Mouse (Mus musculus) liver, embryonic 12.5 days (tissue): Measurements from ENCODE around the gene Gm48551. TPM values are rescaled to one million over a fixed set of nuclear protein-coding genes. Genes with fewer than 3 reads are reported as not detected.

Experiments
- ATAC-seq: fragments of 200-750 bp; cut with Nextera tagmentation; 2 replicates; pipeline ENCODE4 v1.8.0; 2017; ENCODE audit warnings: moderate number of reproducible peaks, mild to moderate bottlenecking, moderate library complexity
- H3K27ac ChIP-seq: fragments of 300-500 bp; sonication (generic); 2 replicates; pipeline ENCODE4 v1.5.1; 2016; ENCODE audit warnings: mild to moderate bottlenecking
- H3K27me3 ChIP-seq: fragments of 300-500 bp; sonication (generic); replicated peaks from 2 replicates; pipeline ENCODE4 v1.6.1; 2016; ENCODE audit warnings: mild to moderate bottlenecking, moderate library complexity
- H3K36me3 ChIP-seq: fragments of 300-500 bp; sonication (generic); 2 replicates; pipeline ENCODE4 v1.6.1; 2016; ENCODE audit warnings: mild to moderate bottlenecking, moderate library complexity
- H3K4me1 ChIP-seq: fragments of 300-500 bp; sonication (generic); 2 replicates; pipeline ENCODE4 v1.6.1; 2016
- H3K4me2 ChIP-seq: fragments of 300-500 bp; sonication (generic); 2 replicates; pipeline ENCODE4 v1.6.1; 2016; ENCODE audit warnings: mild to moderate bottlenecking, moderate library complexity
- H3K4me3 ChIP-seq: fragments of 300-500 bp; sonication (generic); 2 replicates; pipeline ENCODE4 v1.5.1; 2016; ENCODE audit warnings: mild to moderate bottlenecking, moderate library complexity
- H3K9ac ChIP-seq: fragments of 300-500 bp; sonication (generic); 2 replicates; pipeline ENCODE4 v1.6.1; 2016; ENCODE audit warnings: mild to moderate bottlenecking, moderate library complexity
- H3K9me3 ChIP-seq: fragments of 300-500 bp; sonication (generic); replicated peaks from 2 replicates; pipeline ENCODE4 v1.6.1; 2016; ENCODE audit warnings: mild to moderate bottlenecking, moderate library complexity
- WGBS: fragments of 180-500 bp; shearing (Covaris S2); methylation state at CpG from one replicate; pipeline ENCODE4 v1.1.7; 2016; ENCODE audit not compliant: insufficient replicate concordance; 5-methylcytosine and 5-hydroxymethylcytosine counted together
- polyA plus RNA-seq: library from polyadenylated mRNA; unstranded; fragments of >200 nt; fragmentation: Nextera tagmentation; extraction: Ambion mirVana; gene quantifications from 2 replicates; pipeline ENCODE4 v1.2.1, GENCODE M21; 2016

The Gm48551 gene
- polyA plus RNA-seq, 1 experiment from 2014 or later: 0.68 TPM

- peak; percentile 50 for ATAC-seq
- 5% methylated on average over 12 of the region's 12 CpGs for WGBS
- H3K4me1 ChIP-seq: peaks cover 70% of the 10 kb centered on the region
- H3K27me3 ChIP-seq: peaks cover 23% of the 10 kb centered on the region
- H3K4me3 ChIP-seq: peak overlapping the region; percentile 83
- no peaks in the 10 kb centered on the region for H3K9me3 ChIP-seq
- peak overlapping the region; percentile 95 for H3K4me2 ChIP-seq
- H3K36me3 ChIP-seq: peaks cover 19% of the 10 kb centered on the region
- peak overlapping the region; percentile 90 for H3K27ac ChIP-seq
- peak overlapping the region; percentile 91 for H3K9ac ChIP-seq
Measured at GRCm38 (mm10) chr10:81349146-81349545, 35.1 kb upstream of the Gm48551 start.

GRCm38 (mm10) chr10:81349961-81350350 is 34.3 kb upstream of the Gm48551 start:
- H3K9ac ChIP-seq: peak overlapping the region; percentile 91
- peak overlapping the region; percentile 83 for H3K4me3 ChIP-seq
- peak overlapping the region; percentile 90 for H3K27ac ChIP-seq
- H3K4me2 ChIP-seq: peak overlapping the region; percentile 95
- no peaks in the 10 kb centered on the region for H3K9me3 ChIP-seq
- peaks cover 78% of the 10 kb centered on the region for H3K4me1 ChIP-seq
- under 1% methylated on average over 29 of the region's 29 CpGs for WGBS
- H3K36me3 ChIP-seq: peaks cover 19% of the 10 kb centered on the region
- peaks cover 15% of the 10 kb centered on the region for H3K27me3 ChIP-seq
- no peak; the same call in 1 of the 2 replicates for ATAC-seq

GRCm38 (mm10) chr10:81350351-81351063 is 33.8 kb upstream of the Gm48551 start, which contains the start of gene Hmg20b:
Hmg20b (minus strand) TSS chr10:81350480.
- H3K4me1 ChIP-seq: peaks cover 81% of the 10 kb centered on the region
- peak within 1 kb of the TSS; percentile 83 for H3K4me3 ChIP-seq
- under 1% methylated on average over 54 of the region's 54 CpGs for WGBS
- peaks cover 19% of the 10 kb centered on the region for H3K36me3 ChIP-seq
- no peaks in the 10 kb centered on the region for H3K9me3 ChIP-seq
- H3K4me2 ChIP-seq: peak within 1 kb of the TSS; percentile 95
- ATAC-seq: peak; percentile 91
- H3K27ac ChIP-seq: peak within 1 kb of the TSS; percentile 91
- H3K9ac ChIP-seq: peak within 1 kb of the TSS; percentile 91
- H3K27me3 ChIP-seq: peaks cover 10% of the 10 kb centered on the region

- Histone ChIP-seq H3K36me3 (peaks cover 19% of the 10 kb centered on the region), H3K9me3 (no peaks in the 10 kb centered on the region), H3K4me2 (peak overlapping the region; percentile 76), H3K27me3 (no peaks in the 10 kb centered on the region), H3K4me3 (peak overlapping the region; percentile 83), H3K9ac (peak overlapping the region; percentile 71), H3K4me1 (peaks cover 82% of the 10 kb centered on the region), H3K27ac (peak overlapping the region; percentile 91)
- peak; percentile 26 for ATAC-seq
- WGBS: 3% methylated on average over 9 of the region's 9 CpGs
Measured at GRCm38 (mm10) chr10:81351678-81352291, 32.5 kb upstream of the Gm48551 start.

GRCm38 (mm10) chr10:81354738-81355477 is 29.4 kb upstream of the Gm48551 start:
- Histone ChIP-seq H3K4me1 (peaks cover 74% of the 10 kb centered on the region), H3K27ac (0 out of 2 replicates have a peak overlapping the region, but pooled peaks have one; percentile 32)
- 63% methylated on average over 9 of the region's 9 CpGs for WGBS

GRCm38 (mm10) chr10:81355533-81355932 is 28.7 kb upstream of the Gm48551 start:
- Histone ChIP-seq H3K36me3 (peaks cover 15% of the 10 kb centered on the region), H3K4me3 (no peak overlapping the region), H3K27ac (peak overlapping the region; percentile 94; the same call in 1 of the 2 replicates), H3K27me3 (no peaks in the 10 kb centered on the region), H3K9ac (no peak overlapping the region), H3K4me2 (no peak overlapping the region), H3K4me1 (peaks cover 80% of the 10 kb centered on the region), H3K9me3 (no peaks in the 10 kb centered on the region)
- WGBS: 57% methylated on average over 4 of the region's 4 CpGs
- ATAC-seq: no peak

More at GRCm38 (mm10) chr10:81354738-81355477, 29.4 kb upstream of the Gm48551 start:
- Histone ChIP-seq H3K4me3 (no peak overlapping the region), H3K27me3 (no peaks in the 10 kb centered on the region), H3K9me3 (no peaks in the 10 kb centered on the region), H3K9ac (no peak overlapping the region), H3K36me3 (peaks cover 8% of the 10 kb centered on the region), H3K4me2 (no peak overlapping the region)
- ATAC-seq: no peak

- Histone ChIP-seq H3K4me1 (peaks cover 83% of the 10 kb centered on the region), H3K4me3 (peak overlapping the region; percentile 90), H3K36me3 (peaks cover 24% of the 10 kb centered on the region), H3K9me3 (no peaks in the 10 kb centered on the region), H3K27ac (peak overlapping the region; percentile 94), H3K27me3 (no peaks in the 10 kb centered on the region), H3K9ac (peak overlapping the region; percentile 61), H3K4me2 (peak overlapping the region; percentile 96)
- no peak for ATAC-seq
- WGBS: 33% methylated on average over 12 of the region's 12 CpGs
Measured at GRCm38 (mm10) chr10:81356352-81356990, 27.8 kb upstream of the Gm48551 start.

- H3K4me1 ChIP-seq: peaks cover 83% of the 10 kb centered on the region
- H3K4me3 ChIP-seq: peak within 1 kb of the TSS; percentile 90
- H3K9me3 ChIP-seq: no peaks in the 10 kb centered on the region
- H3K4me2 ChIP-seq: peak within 1 kb of the TSS; percentile 96
- peak within 1 kb of the TSS; percentile 100 for H3K9ac ChIP-seq
- peak; percentile 85 for ATAC-seq
- WGBS: 2% methylated on average over 79 of the region's 79 CpGs
- peak within 1 kb of the TSS; percentile 94 for H3K27ac ChIP-seq
- H3K36me3 ChIP-seq: peaks cover 31% of the 10 kb centered on the region
- no peaks in the 10 kb centered on the region for H3K27me3 ChIP-seq
Measured at GRCm38 (mm10) chr10:81356991-81357844, 27.0 kb upstream of the Gm48551 start, which contains the start of gene Mfsd12. Mfsd12 (plus strand) TSS chr10:81357491.

- Histone ChIP-seq H3K4me2 (peak overlapping the region; percentile 96), H3K4me3 (peak overlapping the region; percentile 90), H3K27me3 (no peaks in the 10 kb centered on the region), H3K9me3 (no peaks in the 10 kb centered on the region), H3K4me1 (peaks cover 83% of the 10 kb centered on the region), H3K36me3 (peaks cover 40% of the 10 kb centered on the region), H3K9ac (peak overlapping the region; percentile 100), H3K27ac (peak overlapping the region; percentile 94)
- no peak for ATAC-seq
- WGBS: 10% methylated on average over 4 of the region's 4 CpGs
Measured at GRCm38 (mm10) chr10:81358209-81358608, 26.1 kb upstream of the Gm48551 start.

- no peaks in the 10 kb centered on the region for H3K9me3 ChIP-seq
- peak overlapping the region; percentile 100 for H3K9ac ChIP-seq
- no peaks in the 10 kb centered on the region for H3K27me3 ChIP-seq
- peak overlapping the region; percentile 96 for H3K4me2 ChIP-seq
- peaks cover 90% of the 10 kb centered on the region for H3K4me1 ChIP-seq
- 43% methylated on average over 1 of the region's 1 CpGs for WGBS
- peak overlapping the region; percentile 90 for H3K4me3 ChIP-seq
- peaks cover 46% of the 10 kb centered on the region for H3K36me3 ChIP-seq
- ATAC-seq: no peak
- peak overlapping the region; percentile 94 for H3K27ac ChIP-seq
Measured at GRCm38 (mm10) chr10:81358841-81359240, 25.4 kb upstream of the Gm48551 start.
